Mouse (Mus musculus): Measurements from ENCODE around the gene Prickle1.

DNA sequence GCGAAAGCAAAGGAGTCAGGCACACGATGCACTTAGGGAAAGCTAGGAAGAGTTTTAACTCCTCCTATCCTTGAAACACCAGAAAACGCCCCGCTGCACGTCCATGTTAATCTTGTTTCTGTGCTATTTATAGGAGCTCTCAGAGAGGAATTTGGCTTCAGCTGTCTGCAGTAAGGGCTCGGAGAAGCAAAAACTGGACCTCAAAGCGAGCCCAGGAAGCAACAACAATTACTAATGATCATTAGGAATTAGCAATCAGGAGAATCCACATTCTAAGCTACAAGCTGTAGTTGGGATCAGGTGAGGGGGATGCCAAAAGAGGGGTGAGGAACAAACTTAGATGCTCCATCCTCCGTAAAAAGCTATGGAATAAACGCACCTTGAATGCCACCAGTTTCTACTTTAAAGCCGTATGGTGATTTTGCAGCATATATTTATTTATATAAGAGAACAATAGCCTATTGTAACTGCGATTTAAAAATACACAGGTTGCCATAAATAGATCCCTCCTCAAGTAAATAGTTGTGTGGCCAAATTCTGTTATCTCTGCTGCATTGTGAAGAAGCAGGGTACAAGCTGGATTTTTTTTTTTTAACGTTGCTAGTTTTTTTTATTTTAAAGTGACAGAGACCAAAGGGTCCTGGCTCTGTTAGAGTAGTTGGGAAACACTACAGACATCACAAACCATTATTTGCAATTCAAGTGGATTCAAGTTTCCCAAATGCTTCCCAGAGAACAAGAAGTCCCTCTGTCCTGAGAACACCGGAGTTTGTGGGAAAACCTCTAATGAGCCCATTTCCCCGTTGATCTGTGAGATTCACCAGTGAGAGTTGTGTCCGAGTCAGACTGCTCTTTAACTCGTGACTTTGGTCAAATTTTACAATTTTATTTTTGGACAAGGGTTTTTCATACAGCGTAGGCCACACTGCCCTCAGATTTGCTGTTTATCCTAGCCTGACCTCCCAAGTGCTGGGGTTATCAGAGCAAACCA lies 75.6 kb downstream of the Prickle1 start:
- no peak for TF ChIP-seq POLR2A (IDR thresholded peaks at IDR 0.05; ENCODE audit: low read depth, low read length)
- no peak for TF ChIP-seq CTCF (IDR thresholded peaks at IDR 0.05; ENCODE audit: extremely low read depth, insufficient read length, insufficient replicate concordance, low read depth, low read length)

Data from small intestine, adult 2 months (tissue).